Mouse (Mus musculus): ENCODE results near the gene Aldh16a1.

DNA sequence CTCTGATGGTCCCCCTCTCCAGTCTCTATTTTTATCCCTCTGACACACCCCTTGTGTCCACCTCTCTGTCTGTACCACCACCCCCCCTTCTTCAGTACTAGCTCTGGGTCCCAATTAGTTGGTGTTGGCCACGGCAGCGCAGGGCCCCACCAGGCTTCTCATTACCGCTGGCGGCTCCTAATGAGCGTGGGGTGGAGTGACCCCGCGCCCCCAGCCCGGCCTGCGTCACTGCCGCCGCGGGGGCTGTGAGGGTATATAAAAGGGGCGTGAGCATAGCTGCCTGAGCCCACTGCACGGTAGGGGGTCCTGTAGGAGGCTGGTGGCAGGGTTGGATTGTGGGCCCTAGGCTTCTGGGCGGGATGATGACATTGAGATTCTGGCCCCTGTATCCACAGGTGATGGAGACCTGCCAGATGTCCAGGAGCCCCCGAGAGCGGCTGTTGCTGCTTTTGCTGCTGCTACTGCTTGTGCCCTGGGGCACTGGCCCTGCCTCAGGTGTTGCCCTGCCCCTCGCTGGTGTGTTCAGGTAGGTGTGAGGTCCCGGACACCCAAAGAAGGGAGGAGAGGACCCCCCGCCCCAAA lies 26.6 kb upstream of the Aldh16a1 start, which contains the start of gene Pth2:
- TF ChIP-seq CTCF (IDR thresholded peaks at IDR 0.05; ENCODE audit: control insufficient read depth, insufficient read depth, insufficient read length) (no peak), CEBPB (IDR thresholded peaks at IDR 0.05; ENCODE audit: low read depth) (no peak), USF1 (IDR thresholded peaks at IDR 0.05; ENCODE audit: low read depth) (no peak), MAX (IDR thresholded peaks at IDR 0.05) (no peak), MYOD1 (IDR thresholded peaks at IDR 0.05; ENCODE audit: control insufficient read depth, insufficient read length, low read depth) (no peak), FOSL1 (IDR thresholded peaks at IDR 0.05; ENCODE audit: insufficient read depth, low read length, poor library complexity, severe bottlenecking) (no peak), MYOG (IDR thresholded peaks at IDR 0.05; ENCODE audit: control insufficient read depth, extremely low read depth, insufficient read length) (no peak)

Measured in C2C12 (cell line).